Mouse (Mus musculus): ENCODE measurements around the gene Sgk1.

- TF ChIP-seq CTCF (IDR thresholded peaks at IDR 0.05; ENCODE audit: borderline replicate concordance, insufficient read depth, low read depth, low read length) (no peak), POLR2A (IDR thresholded peaks at IDR 0.05; ENCODE audit: borderline replicate concordance, insufficient read depth, low read length) (no peak)
Observed at GRCm38 (mm10) chr10:21849251-21849650, 32.7 kb upstream of the Sgk1 start.
